ENCODE assay signal across 25 mouse cellular contexts in the genomic region with DNA sequence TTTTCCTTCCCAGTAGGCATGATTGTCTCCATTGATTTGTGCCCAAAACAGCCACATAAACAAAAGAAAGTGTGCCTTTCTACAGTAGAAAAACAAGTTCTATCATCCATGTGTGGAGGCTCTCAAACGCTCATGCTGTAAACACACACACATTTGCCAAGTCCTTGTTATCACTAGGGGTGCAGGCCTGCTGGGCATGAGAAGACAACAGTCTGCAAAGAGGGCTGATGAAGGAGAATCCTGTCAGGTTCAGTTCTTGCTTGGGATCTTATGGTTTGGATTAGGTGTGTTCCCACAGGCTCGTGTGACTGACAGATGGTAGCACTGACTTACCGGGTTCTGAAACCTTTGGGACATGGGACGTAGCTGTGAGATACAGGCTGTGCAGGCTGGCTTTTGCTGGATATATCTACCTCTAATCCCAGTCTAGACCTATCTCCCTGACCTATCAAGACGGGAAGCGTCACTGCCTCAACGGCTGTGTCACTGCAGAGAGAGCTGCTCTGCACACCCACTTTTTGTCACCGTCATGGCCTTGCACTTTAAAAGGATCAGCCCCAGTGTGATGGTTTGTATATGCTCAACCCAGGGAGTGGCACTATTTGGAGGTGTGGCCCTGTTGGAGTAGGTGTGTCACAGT. TPM values are rescaled to one million over a fixed set of nuclear protein-coding genes. Genes with fewer than 3 reads are reported as not detected.
DNase-seq lines count a peak whose midpoint lies in the region; ATAC-seq and TF ChIP-seq lines count a peak whose summit lies in the region.
"Had no signal": no experiment of that assay in that cellular context is flagged by ENCODE, and none has a peak within 500 bp of the region (broad histone marks: within the 10 kb centered on the region; RNA-seq: fewer than 3 reads in every experiment).

No protein-coding gene starts in this region.

- peak; percentile 30 for DNase-seq in heart, adult 11 months
- DNase-seq in heart, adult 18-20 months = no peak
- DNase-seq in liver, postnatal 0 days = no peak
- DNase-seq in left cerebral cortex, postnatal 25 days (ENCODE audit: low spot score in 2 of 2) = no peak
- DNase-seq in lung, postnatal 10 days = no peak
- DNase-seq: adrenal gland, adult 2 months; adrenal gland, postnatal 14 days; cerebellum, adult 11 months; cerebellum, adult 2 months; cerebellum, postnatal 10 days; cerebellum, postnatal 36 days; embryo, embryonic 11 days; forebrain, postnatal 0 days; gastrocnemius, postnatal 25 days had no signal

- H3K4me3 ChIP-seq in liver, embryonic 12.5 days = no peak overlapping the region
- no peak overlapping the region for H3K4me3 ChIP-seq in liver, postnatal 0 days (ENCODE audit: low read depth, low read length)
- H3K4me3 ChIP-seq: embryonic facial prominence, embryonic 10.5 days; embryonic facial prominence, embryonic 13.5 days; hindbrain, embryonic 13.5 days had no signal

- intact Hi-C loops in left cerebral cortex, postnatal 25 days (cut with DNase I) = no loop called here

- WGBS in liver, embryonic 12.5 days (ENCODE audit: insufficient replicate concordance) = 42% methylated on average over 8 of the region's 8 CpGs
- 65% methylated on average over 8 of the region's 8 CpGs for WGBS in liver, postnatal 0 days (ENCODE audit: insufficient replicate concordance)

- no peak overlapping the region for H3K9ac ChIP-seq in liver, embryonic 12.5 days
- H3K9ac ChIP-seq in liver, postnatal 0 days (replicated peaks) = no peak overlapping the region
- H3K9ac ChIP-seq: embryonic facial prominence, embryonic 13.5 days; forebrain, postnatal 0 days; hindbrain, embryonic 13.5 days had no signal

- no peak for TF ChIP-seq CTCF in liver, postnatal 0 days (IDR thresholded peaks at IDR 0.05; ENCODE audit: low read depth)

- no peaks in the 10 kb centered on the region for H3K36me3 ChIP-seq in liver, embryonic 12.5 days
- H3K36me3 ChIP-seq in liver, postnatal 0 days (replicated peaks; ENCODE audit: insufficient read depth, low read length) = no peaks in the 10 kb centered on the region
- H3K36me3 ChIP-seq: embryonic facial prominence, embryonic 10.5 days; embryonic facial prominence, embryonic 13.5 days; hindbrain, embryonic 13.5 days had no signal

- ATAC-seq in liver, embryonic 12.5 days = peak; percentile 42; the same call in 1 of the 2 replicates
- ATAC-seq in liver, postnatal 0 days = no peak
- ATAC-seq in erythroid progenitor cell, adult 5-6 weeks (replicated peaks; ENCODE audit: low FRiP score, poor library complexity, severe bottlenecking) = 0 out of 2 replicates have a peak, but pooled peaks have one; percentile 34
- ATAC-seq: forebrain, embryonic 14.5 days; forebrain, postnatal 0 days; hindbrain, postnatal 0 days; inflammation-experienced regulatory T-cells, adult 6 months; Patski had no signal

- peaks cover 14% of the 10 kb centered on the region for H3K4me1 ChIP-seq in liver, embryonic 12.5 days
- H3K4me1 ChIP-seq in liver, postnatal 0 days (ENCODE audit: insufficient read depth) = peaks cover 5% of the 10 kb centered on the region; the same call in 1 of the 2 replicates
- H3K4me1 ChIP-seq: embryonic facial prominence, embryonic 13.5 days had no signal

- H3K9me3 ChIP-seq in liver, embryonic 12.5 days (replicated peaks) = no peaks in the 10 kb centered on the region
- no peaks in the 10 kb centered on the region for H3K9me3 ChIP-seq in liver, postnatal 0 days (ENCODE audit: low read length)
- H3K9me3 ChIP-seq: embryonic facial prominence, embryonic 10.5 days; embryonic facial prominence, embryonic 13.5 days; hindbrain, embryonic 13.5 days had no signal

- peaks cover 16% of the 10 kb centered on the region for H3K27me3 ChIP-seq in liver, embryonic 12.5 days (replicated peaks)
- H3K27me3 ChIP-seq in liver, postnatal 0 days (ENCODE audit: insufficient read depth, low read length) = no peaks in the 10 kb centered on the region

- no peak overlapping the region for H3K4me2 ChIP-seq in liver, embryonic 12.5 days
- no peak overlapping the region for H3K4me2 ChIP-seq in liver, postnatal 0 days (ENCODE audit: low read depth, low read length)
- H3K4me2 ChIP-seq: embryonic facial prominence, embryonic 13.5 days; heart, embryonic 11.5 days; hindbrain, embryonic 13.5 days had no signal

- no peak for TF ChIP-seq EP300 in liver, postnatal 0 days (IDR thresholded peaks at IDR 0.05; ENCODE audit: low read depth)

- no peak overlapping the region for H3K27ac ChIP-seq in liver, embryonic 12.5 days
- H3K27ac ChIP-seq in liver, postnatal 0 days (ENCODE audit: low read depth) = no peak overlapping the region
- H3K27ac ChIP-seq: embryonic facial prominence, embryonic 13.5 days; hindbrain, embryonic 13.5 days; hindbrain, postnatal 0 days had no signal

RNA-seq across cellular contexts. Expression of gene Dpysl5, which starts 10.9 kb away (rescaled TPM):
- under 1 TPM; 0.72 to 0.82 TPM for total RNA-seq in heart, adult 18-20 months (2021)
- 0.20 and 0.36 TPM in 2 replicates for polyA plus RNA-seq in liver, embryonic 12.5 days (2016; fragmentation: Nextera tagmentation; extraction: Ambion mirVana)
- 0.05 TPM in 1 of 2 replicates, not detected in the other for polyA plus RNA-seq in liver, postnatal 0 days (2015; fragmentation: Nextera tagmentation; extraction: Ambion mirVana)
- 0.36 TPM in 1 of 2 replicates, not detected in the other for total RNA-seq in erythroid progenitor cell, adult 5-6 weeks (2015; ENCODE audit: low replicate concordance)
- total RNA-seq in erythroid progenitor cell, adult 5-6 weeks (2017; ENCODE audit: low replicate concordance) = not detected in 2 replicates
- total RNA-seq in left cerebral cortex, postnatal 25 days (2021) = 10 to 100 TPM; 27.7 to 31.5 TPM
- total RNA-seq: hematopoietic stem cell, adult 5-6 weeks had no signal

RNA-seq across cellular contexts. Expression of gene Cenpa, which starts 33.9 kb away (rescaled TPM):
- 10 to 100 TPM; 58.6 to 66.5 TPM for total RNA-seq in heart, adult 18-20 months (2021)
- 259 and 265 TPM in 2 replicates for polyA plus RNA-seq in liver, embryonic 12.5 days (2016; fragmentation: Nextera tagmentation; extraction: Ambion mirVana)
- 135 and 145 TPM in 2 replicates for polyA plus RNA-seq in liver, postnatal 0 days (2015; fragmentation: Nextera tagmentation; extraction: Ambion mirVana)
- 501 and 540 TPM in 2 replicates for total RNA-seq in erythroid progenitor cell, adult 5-6 weeks (2015; ENCODE audit: low replicate concordance)
- 370 and 444 TPM in 2 replicates for total RNA-seq in erythroid progenitor cell, adult 5-6 weeks (2017; ENCODE audit: low replicate concordance)
- total RNA-seq in left cerebral cortex, postnatal 25 days (2021) = 1 to 10 TPM; 6.7 to 8.0 TPM

RNA-seq across cellular contexts. Expression of gene Slc35f6, which starts 52.7 kb away (rescaled TPM):
- 10 to 100 TPM; 44.7 to 51.8 TPM for total RNA-seq in heart, adult 18-20 months (2021)
- 10.3 and 12.1 TPM in 2 replicates for polyA plus RNA-seq in liver, embryonic 12.5 days (2016; fragmentation: Nextera tagmentation; extraction: Ambion mirVana)
- 13.8 and 14.2 TPM in 2 replicates for polyA plus RNA-seq in liver, postnatal 0 days (2015; fragmentation: Nextera tagmentation; extraction: Ambion mirVana)
- 9.4 and 13.4 TPM in 2 replicates for total RNA-seq in erythroid progenitor cell, adult 5-6 weeks (2015; ENCODE audit: low replicate concordance)
- total RNA-seq in erythroid progenitor cell, adult 5-6 weeks (2017; ENCODE audit: low replicate concordance) = 11.2 and 16.7 TPM in 2 replicates
- total RNA-seq in left cerebral cortex, postnatal 25 days (2021) = 10 to 100 TPM; 40.5 to 40.9 TPM

Comparison
In these comparisons a context has a peak if more than half of its experiments do, and no peak if none do; other contexts are left out.
1. RNA of gene Dpysl5, which starts 10.9 kb away (total RNA-seq): 27.7 to 31.5 TPM in left cerebral cortex, postnatal 25 days; 0.72 to 0.82 TPM in heart, adult 18-20 months and 0.36 TPM in erythroid progenitor cell, adult 5-6 weeks; every median in the first group is over 10 times any median in the second.
2. RNA of gene Cenpa, which starts 33.9 kb away (total RNA-seq): 370 to 540 TPM in erythroid progenitor cell, adult 5-6 weeks and 58.6 to 66.5 TPM in heart, adult 18-20 months; 6.7 to 8.0 TPM in left cerebral cortex, postnatal 25 days; every median in the first group is over 4 times any median in the second.